ENCODE assay signal across 10 mouse cellular contexts in the genomic region with DNA sequence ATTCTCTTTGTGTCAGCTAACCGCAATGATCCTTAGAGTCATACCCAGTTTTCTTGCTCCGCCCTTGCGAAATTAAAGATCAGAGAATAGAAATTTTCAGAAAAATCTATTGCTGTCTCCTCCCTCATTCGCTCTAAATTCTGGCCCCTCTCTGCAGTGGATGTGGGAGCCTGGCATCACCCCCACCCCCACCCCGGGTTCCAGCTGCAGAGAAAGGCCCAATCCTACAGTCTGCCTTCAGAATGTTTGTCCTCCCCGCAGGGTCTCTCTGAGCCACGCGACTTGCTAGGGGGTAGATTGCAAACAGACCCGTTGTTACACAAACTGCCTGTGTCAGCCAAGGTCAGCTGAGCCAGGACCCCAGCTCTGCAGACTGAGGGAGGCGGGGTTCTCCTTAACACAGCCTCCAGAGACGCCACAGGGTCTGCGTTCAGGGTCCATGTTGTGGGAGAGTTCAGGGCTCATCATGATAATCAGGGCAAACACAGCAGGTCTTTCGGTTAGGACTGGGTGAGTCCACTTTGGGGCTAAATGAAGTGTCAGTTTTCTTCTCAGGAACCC. TPM values are rescaled to one million over a fixed set of nuclear protein-coding genes. Genes with fewer than 3 reads are reported as not detected.
DNase-seq lines count a peak whose midpoint lies in the region; ATAC-seq and TF ChIP-seq lines count a peak whose summit lies in the region.
"Had no signal": no experiment of that assay in that cellular context is flagged by ENCODE, and none has a peak within 500 bp of the region (broad histone marks: within the 10 kb centered on the region; RNA-seq: fewer than 3 reads in every experiment).

No protein-coding gene starts in this region.

- H3K27ac ChIP-seq in midbrain, embryonic 10.5 days (replicated peaks): peak overlapping the region; percentile 95
- H3K27ac ChIP-seq in midbrain, embryonic 16.5 days (ENCODE audit: low read length): no peak overlapping the region
- H3K27ac ChIP-seq in embryonic fibroblast, embryonic 13.5 days (ENCODE audit: insufficient read depth, low read length): peak overlapping the region; percentile 22; the same call in 1 of the 2 replicates
- peak overlapping the region; percentile 88 for H3K27ac ChIP-seq in limb, embryonic 14.5 days (replicated peaks; ENCODE audit: low read depth, low read length)
- no peak overlapping the region for H3K27ac ChIP-seq in stomach, embryonic 16.5 days (ENCODE audit: low read length)

- no peak for ATAC-seq in midbrain, embryonic 16.5 days
- no peak for ATAC-seq in limb, embryonic 14.5 days (ENCODE audit: low FRiP score, low read depth)
- ATAC-seq in stomach, embryonic 16.5 days (ENCODE audit: insufficient read depth, low FRiP score): no peak

- TF ChIP-seq CTCF in embryonic fibroblast, embryonic 13.5 days (IDR thresholded peaks at IDR 0.05; ENCODE audit: borderline replicate concordance, insufficient read depth, low read length): no peak

- peaks cover 38% of the 10 kb centered on the region for H3K36me3 ChIP-seq in midbrain, embryonic 10.5 days
- H3K36me3 ChIP-seq in midbrain, embryonic 16.5 days (ENCODE audit: control insufficient read depth, insufficient read depth, low read length): no peaks in the 10 kb centered on the region
- peaks cover 31% of the 10 kb centered on the region for H3K36me3 ChIP-seq in limb, embryonic 14.5 days (ENCODE audit: control insufficient read depth, insufficient read depth, low read length)
- H3K36me3 ChIP-seq in stomach, embryonic 16.5 days (ENCODE audit: control insufficient read depth, insufficient read depth, low read length): no peaks in the 10 kb centered on the region

- no peak overlapping the region for H3K9ac ChIP-seq in midbrain, embryonic 16.5 days (ENCODE audit: low read depth, low read length)
- peak overlapping the region; percentile 67 for H3K9ac ChIP-seq in limb, embryonic 14.5 days (ENCODE audit: low read depth, low read length, severe bottlenecking)
- H3K9ac ChIP-seq in stomach, embryonic 16.5 days (ENCODE audit: low read length): no peak overlapping the region

- H3K4me1 ChIP-seq in midbrain, embryonic 10.5 days: peaks cover 86% of the 10 kb centered on the region
- peaks cover 31% of the 10 kb centered on the region for H3K4me1 ChIP-seq in midbrain, embryonic 16.5 days (ENCODE audit: control insufficient read depth, insufficient read depth, low read length)
- peaks cover 26% of the 10 kb centered on the region for H3K4me1 ChIP-seq in embryonic fibroblast, embryonic 13.5 days (ENCODE audit: control insufficient read depth, insufficient read depth, low read length)
- H3K4me1 ChIP-seq in limb, embryonic 14.5 days (ENCODE audit: control insufficient read depth, insufficient read depth, low read length): peaks cover 66% of the 10 kb centered on the region
- H3K4me1 ChIP-seq in stomach, embryonic 16.5 days (ENCODE audit: control insufficient read depth, insufficient read depth, low read length): peaks cover 30% of the 10 kb centered on the region

- peak overlapping the region; percentile 68 for H3K4me3 ChIP-seq in midbrain, embryonic 10.5 days
- H3K4me3 ChIP-seq in midbrain, embryonic 16.5 days (ENCODE audit: low read depth, low read length): no peak overlapping the region
- H3K4me3 ChIP-seq in embryonic fibroblast, embryonic 13.5 days (ENCODE audit: insufficient read depth, low read length): peak overlapping the region; percentile 8
- H3K4me3 ChIP-seq in limb, embryonic 14.5 days (replicated peaks; ENCODE audit: low read length): peak overlapping the region; percentile 57
- 0 out of 2 replicates have a peak overlapping the region, but pooled peaks have one; percentile 1 for H3K4me3 ChIP-seq in stomach, embryonic 16.5 days (replicated peaks; ENCODE audit: low read length)

- H3K9me3 ChIP-seq in midbrain, embryonic 10.5 days (replicated peaks): no peaks in the 10 kb centered on the region
- no peaks in the 10 kb centered on the region for H3K9me3 ChIP-seq in midbrain, embryonic 16.5 days (replicated peaks; ENCODE audit: control insufficient read depth, low read length, poor library complexity, severe bottlenecking)
- H3K9me3 ChIP-seq in limb, embryonic 14.5 days (ENCODE audit: control insufficient read depth, low read length): no peaks in the 10 kb centered on the region
- no peaks in the 10 kb centered on the region for H3K9me3 ChIP-seq in stomach, embryonic 16.5 days (replicated peaks; ENCODE audit: control insufficient read depth, low read length)

- under 1% methylated on average over 13 of the region's 13 CpGs for WGBS in midbrain, embryonic 10.5 days
- 9% methylated on average over 13 of the region's 13 CpGs for WGBS in midbrain, embryonic 16.5 days
- WGBS in limb, embryonic 14.5 days: 3% methylated on average over 13 of the region's 13 CpGs
- WGBS in stomach, embryonic 16.5 days: 23% methylated on average over 13 of the region's 13 CpGs

- no peak for TF ChIP-seq POLR2A in embryonic fibroblast, embryonic 13.5 days (IDR thresholded peaks at IDR 0.05; ENCODE audit: low read depth, low read length)
- no peak for TF ChIP-seq POLR2A in limb, embryonic 14.5 days (IDR thresholded peaks at IDR 0.05; ENCODE audit: borderline replicate concordance, extremely low read depth, insufficient read depth, insufficient read length)

- DNase-seq in midbrain, embryonic 10.5 days (ENCODE audit: low spot score): peak; percentile 66
- no peak for DNase-seq in limb, embryonic 14.5 days (ENCODE audit: low spot score)
- no peak for DNase-seq in adrenal gland, adult 2 months
- DNase-seq in cerebellum, postnatal 36 days: no peak
- DNase-seq: layer of hippocampus, postnatal 36 days; lung, postnatal 4 days; right cerebral cortex, postnatal 4 days had no signal

- H3K4me2 ChIP-seq in midbrain, embryonic 16.5 days (ENCODE audit: low read length): no peak overlapping the region
- H3K4me2 ChIP-seq in limb, embryonic 14.5 days (replicated peaks; ENCODE audit: low read depth, low read length, severe bottlenecking): peak overlapping the region; percentile 76
- H3K4me2 ChIP-seq in stomach, embryonic 16.5 days (ENCODE audit: low read depth, low read length): no peak overlapping the region; the same call in 1 of the 2 replicates

- H3K27me3 ChIP-seq in midbrain, embryonic 10.5 days (ENCODE audit: low read depth, poor library complexity, severe bottlenecking): peaks cover 18% of the 10 kb centered on the region
- H3K27me3 ChIP-seq in midbrain, embryonic 16.5 days (ENCODE audit: control insufficient read depth, insufficient read depth, low read depth, low read length): no peaks in the 10 kb centered on the region; the same call in 1 of the 2 replicates
- no peaks in the 10 kb centered on the region for H3K27me3 ChIP-seq in limb, embryonic 14.5 days (ENCODE audit: control insufficient read depth, insufficient read depth, low read length)
- no peaks in the 10 kb centered on the region; the same call in 1 of the 2 replicates for H3K27me3 ChIP-seq in stomach, embryonic 16.5 days (ENCODE audit: control insufficient read depth, insufficient read depth, low read length)

RNA-seq across cellular contexts. Expression of gene Crabp2, which starts 1.6 kb away (rescaled TPM):
- 562 and 684 TPM in 2 replicates for polyA plus RNA-seq in midbrain, embryonic 10.5 days (2016; fragmentation: Nextera tagmentation; extraction: Ambion mirVana)
- 42.5 and 44.4 TPM in 2 replicates for polyA plus RNA-seq in midbrain, embryonic 16.5 days (2015; fragmentation: Nextera tagmentation; extraction: Ambion mirVana)
- 80.0 and 99.8 TPM in 2 replicates for polyA plus RNA-seq in embryonic fibroblast, embryonic 13.5 days (2011; ENCODE audit: insufficient read length, low read depth, missing spikeins)
- polyA plus RNA-seq in limb, embryonic 14.5 days (2012; rRNA removed): 176 and 192 TPM in 2 replicates
- 267 and 331 TPM in 2 replicates for polyA plus RNA-seq in limb, embryonic 14.5 days (2014; fragmentation: Nextera tagmentation; extraction: Ambion mirVana)
- polyA plus RNA-seq in stomach, embryonic 16.5 days (2015; fragmentation: Nextera tagmentation; extraction: Ambion mirVana): 29.4 and 43.3 TPM in 2 replicates
- total RNA-seq in adrenal gland, adult 2 months (2021): under 1 TPM; 0.52 to 0.72 TPM
- 0.47 TPM in 1 of 2 replicates, not detected in the other for polyA plus RNA-seq in adrenal gland, adult 2 months (2012; rRNA removed)

RNA-seq across cellular contexts. Expression of gene Rrnad1, which starts 19.5 kb away (rescaled TPM):
- polyA plus RNA-seq in midbrain, embryonic 10.5 days (2016; fragmentation: Nextera tagmentation; extraction: Ambion mirVana): 18.6 and 21.6 TPM in 2 replicates
- polyA plus RNA-seq in midbrain, embryonic 16.5 days (2015; fragmentation: Nextera tagmentation; extraction: Ambion mirVana): 20.5 and 23.2 TPM in 2 replicates
- polyA plus RNA-seq in embryonic fibroblast, embryonic 13.5 days (2011; ENCODE audit: insufficient read length, low read depth, missing spikeins): 11.4 and 12.0 TPM in 2 replicates
- 53.6 and 61.8 TPM in 2 replicates for polyA plus RNA-seq in limb, embryonic 14.5 days (2012; rRNA removed)
- polyA plus RNA-seq in limb, embryonic 14.5 days (2014; fragmentation: Nextera tagmentation; extraction: Ambion mirVana): 15.6 and 18.7 TPM in 2 replicates
- polyA plus RNA-seq in stomach, embryonic 16.5 days (2015; fragmentation: Nextera tagmentation; extraction: Ambion mirVana): 19.8 and 20.3 TPM in 2 replicates
- total RNA-seq in adrenal gland, adult 2 months (2021): 10 to 100 TPM; 13.1 to 16.3 TPM
- 41.5 and 44.6 TPM in 2 replicates for polyA plus RNA-seq in adrenal gland, adult 2 months (2012; rRNA removed)

RNA-seq across cellular contexts. Expression of gene Isg20l2, which starts 19.9 kb away (rescaled TPM):
- polyA plus RNA-seq in midbrain, embryonic 10.5 days (2016; fragmentation: Nextera tagmentation; extraction: Ambion mirVana): 81.6 and 81.9 TPM in 2 replicates
- polyA plus RNA-seq in midbrain, embryonic 16.5 days (2015; fragmentation: Nextera tagmentation; extraction: Ambion mirVana): 24.9 and 28.6 TPM in 2 replicates
- polyA plus RNA-seq in embryonic fibroblast, embryonic 13.5 days (2011; ENCODE audit: insufficient read length, low read depth, missing spikeins): 41.6 and 54.7 TPM in 2 replicates
- polyA plus RNA-seq in limb, embryonic 14.5 days (2012; rRNA removed): 35.7 and 39.7 TPM in 2 replicates
- polyA plus RNA-seq in limb, embryonic 14.5 days (2014; fragmentation: Nextera tagmentation; extraction: Ambion mirVana): 26.7 and 27.0 TPM in 2 replicates
- polyA plus RNA-seq in stomach, embryonic 16.5 days (2015; fragmentation: Nextera tagmentation; extraction: Ambion mirVana): 40.8 and 41.5 TPM in 2 replicates
- total RNA-seq in adrenal gland, adult 2 months (2021): 10 to 100 TPM; 16.3 to 21.4 TPM
- 9.4 and 9.7 TPM in 2 replicates for polyA plus RNA-seq in adrenal gland, adult 2 months (2012; rRNA removed)

RNA-seq across cellular contexts. Expression of gene Nes, which starts 20.8 kb away (rescaled TPM):
- polyA plus RNA-seq in midbrain, embryonic 10.5 days (2016; fragmentation: Nextera tagmentation; extraction: Ambion mirVana): 125 and 158 TPM in 2 replicates
- polyA plus RNA-seq in midbrain, embryonic 16.5 days (2015; fragmentation: Nextera tagmentation; extraction: Ambion mirVana): 14.1 and 21.8 TPM in 2 replicates
- polyA plus RNA-seq in embryonic fibroblast, embryonic 13.5 days (2011; ENCODE audit: insufficient read length, low read depth, missing spikeins): 25.7 and 71.2 TPM in 2 replicates
- 28.4 and 36.0 TPM in 2 replicates for polyA plus RNA-seq in limb, embryonic 14.5 days (2012; rRNA removed)
- 24.5 and 28.7 TPM in 2 replicates for polyA plus RNA-seq in limb, embryonic 14.5 days (2014; fragmentation: Nextera tagmentation; extraction: Ambion mirVana)
- 7.7 and 10.2 TPM in 2 replicates for polyA plus RNA-seq in stomach, embryonic 16.5 days (2015; fragmentation: Nextera tagmentation; extraction: Ambion mirVana)
- total RNA-seq in adrenal gland, adult 2 months (2021): 1 to 10 TPM; 7.0 to 9.2 TPM
- polyA plus RNA-seq in adrenal gland, adult 2 months (2012; rRNA removed): 3.5 and 7.0 TPM in 2 replicates

RNA-seq across cellular contexts. Expression of gene Mrpl24, which starts 30.7 kb away (rescaled TPM):
- polyA plus RNA-seq in midbrain, embryonic 10.5 days (2016; fragmentation: Nextera tagmentation; extraction: Ambion mirVana): 78.3 and 81.6 TPM in 2 replicates
- 47.8 and 51.6 TPM in 2 replicates for polyA plus RNA-seq in midbrain, embryonic 16.5 days (2015; fragmentation: Nextera tagmentation; extraction: Ambion mirVana)
- polyA plus RNA-seq in embryonic fibroblast, embryonic 13.5 days (2011; ENCODE audit: insufficient read length, low read depth, missing spikeins): 130 and 167 TPM in 2 replicates
- 88.6 and 124 TPM in 2 replicates for polyA plus RNA-seq in limb, embryonic 14.5 days (2012; rRNA removed)
- 66.2 and 75.7 TPM in 2 replicates for polyA plus RNA-seq in limb, embryonic 14.5 days (2014; fragmentation: Nextera tagmentation; extraction: Ambion mirVana)
- polyA plus RNA-seq in stomach, embryonic 16.5 days (2015; fragmentation: Nextera tagmentation; extraction: Ambion mirVana): 66.2 and 77.2 TPM in 2 replicates
- total RNA-seq in adrenal gland, adult 2 months (2021): 100 to 1,000 TPM; 114 to 120 TPM
- 15.1 and 18.0 TPM in 2 replicates for polyA plus RNA-seq in adrenal gland, adult 2 months (2012; rRNA removed)

Comparison
In these comparisons a context has a peak if more than half of its experiments do, and no peak if none do; other contexts are left out.
1. H3K27ac ChIP-seq: peak in midbrain, embryonic 10.5 days (single experiment), embryonic fibroblast, embryonic 13.5 days (single experiment) and limb, embryonic 14.5 days (single experiment); none in midbrain, embryonic 16.5 days (single experiment) and stomach, embryonic 16.5 days (single experiment).
2. RNA of gene Crabp2, which starts 1.6 kb away (polyA plus RNA-seq): 562 to 684 TPM in midbrain, embryonic 10.5 days, 176 to 331 TPM in limb, embryonic 14.5 days, 80.0 to 99.8 TPM in embryonic fibroblast, embryonic 13.5 days, 42.5 to 44.4 TPM in midbrain, embryonic 16.5 days and 29.4 to 43.3 TPM in stomach, embryonic 16.5 days; 0.47 TPM in adrenal gland, adult 2 months; every median in the first group is over 10 times any median in the second.